Mouse (Mus musculus): ENCODE data around the gene Ptpn20.

The Ptpn20 gene

DNA sequence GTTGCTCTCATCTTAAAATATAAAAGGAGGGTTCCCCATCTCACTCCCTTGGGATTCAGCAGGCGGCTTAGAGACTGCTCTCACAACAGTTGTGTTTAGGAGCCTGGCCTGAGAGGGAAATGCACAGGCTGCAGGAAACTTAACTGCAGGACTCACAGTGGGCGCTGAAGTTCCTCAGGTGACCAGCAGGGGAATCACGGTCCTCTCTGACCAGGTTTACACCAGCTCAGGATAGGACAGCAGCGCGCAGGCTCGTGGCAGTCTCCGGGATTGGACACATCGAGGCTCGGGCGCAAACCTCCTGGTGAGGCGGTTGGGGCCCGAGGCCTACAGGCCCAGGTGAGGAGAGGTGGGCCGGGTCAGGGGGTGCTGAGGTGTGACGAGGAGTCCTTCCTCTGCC is at the start of gene Ptpn20:
TSS of gene Ptpn20 (plus strand) at position 257 of the 400 bp plus-strand sequence.
- DNase-seq (ENCODE audit: low spot score in 2 of 2), result no peak

DNA sequence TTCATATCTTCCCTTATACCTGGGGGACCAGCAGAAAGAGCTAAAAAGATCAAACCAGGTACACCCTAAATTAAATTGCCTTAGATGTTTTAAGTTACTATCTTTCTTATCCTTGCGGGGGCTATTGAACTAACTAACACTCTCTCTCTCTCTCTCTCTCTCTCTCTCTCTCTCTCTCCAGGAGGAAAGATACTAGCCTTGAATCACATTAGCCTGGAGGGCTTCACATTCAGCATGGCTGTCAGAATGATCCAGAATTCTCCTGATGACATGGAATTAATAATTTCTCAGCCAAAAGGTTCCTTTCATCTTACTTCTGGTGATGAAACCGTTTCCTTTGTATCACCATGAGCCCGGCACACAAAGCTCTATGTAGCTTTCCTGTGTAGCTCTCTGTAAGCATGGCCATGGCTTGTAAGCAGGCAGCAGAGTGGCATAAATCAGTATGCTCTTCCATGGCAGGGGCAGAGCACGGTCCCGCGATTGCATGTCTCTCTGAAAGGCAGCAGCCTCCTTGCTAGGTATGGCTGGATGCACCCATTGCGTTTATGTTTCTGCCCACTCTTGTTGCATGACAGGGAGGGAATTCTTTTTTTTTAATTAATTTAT is 49.3 kb upstream of the Ptpn20 start:
- no peak for DNase-seq (ENCODE audit: low spot score in 2 of 2)

DNA sequence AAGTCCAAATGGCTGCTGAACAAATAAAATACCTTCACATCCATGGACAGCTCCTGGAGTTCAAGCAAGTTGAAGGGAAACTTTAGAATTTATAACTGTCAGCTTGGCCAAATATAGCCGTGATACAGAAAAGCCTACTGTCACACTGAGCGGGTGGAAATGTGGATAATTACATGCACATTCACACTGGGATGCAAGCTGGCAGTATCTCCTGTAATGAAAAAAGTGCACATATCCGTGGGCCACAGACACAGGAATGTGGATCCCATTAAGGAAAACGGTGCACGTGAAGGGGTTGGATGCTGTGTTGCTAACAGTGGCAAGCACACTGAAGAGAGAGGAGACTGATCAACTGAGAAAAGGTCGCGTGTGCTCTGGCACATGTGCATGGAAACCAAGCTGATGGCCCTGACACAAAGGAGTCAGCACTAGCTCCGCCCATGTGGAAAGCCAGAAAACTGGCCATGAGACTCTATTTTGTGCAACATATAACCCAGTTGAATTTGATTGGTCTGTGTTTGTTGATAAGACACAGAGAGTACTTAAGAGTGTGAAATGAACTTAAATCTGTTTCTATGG is 43.4 kb upstream of the Ptpn20 start:
- DNase-seq (ENCODE audit: low spot score in 2 of 2), result peak in 1 of 2 experiments; percentile 49

DNA sequence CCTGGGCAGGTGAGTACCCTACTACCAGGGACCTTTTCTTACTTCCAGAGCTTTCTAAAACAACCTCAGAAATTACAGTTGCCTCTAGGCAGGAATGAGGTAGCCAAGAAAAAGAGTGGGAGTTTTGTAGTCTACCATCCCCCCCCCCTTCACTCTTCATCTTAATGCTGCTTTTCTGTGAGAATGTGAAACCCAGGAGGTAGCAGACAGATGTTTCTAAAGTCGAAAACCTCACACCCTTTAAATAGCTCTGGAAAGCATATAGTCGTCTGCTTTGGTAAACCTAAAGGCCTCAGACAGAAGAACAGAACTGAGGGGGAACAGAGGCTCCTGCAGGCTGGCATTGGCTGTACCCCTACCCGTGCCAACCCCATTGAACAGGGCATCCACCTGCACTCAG is 40.4 kb upstream of the Ptpn20 start:
- DNase-seq (ENCODE audit: low spot score in 2 of 2), result no peak

DNA sequence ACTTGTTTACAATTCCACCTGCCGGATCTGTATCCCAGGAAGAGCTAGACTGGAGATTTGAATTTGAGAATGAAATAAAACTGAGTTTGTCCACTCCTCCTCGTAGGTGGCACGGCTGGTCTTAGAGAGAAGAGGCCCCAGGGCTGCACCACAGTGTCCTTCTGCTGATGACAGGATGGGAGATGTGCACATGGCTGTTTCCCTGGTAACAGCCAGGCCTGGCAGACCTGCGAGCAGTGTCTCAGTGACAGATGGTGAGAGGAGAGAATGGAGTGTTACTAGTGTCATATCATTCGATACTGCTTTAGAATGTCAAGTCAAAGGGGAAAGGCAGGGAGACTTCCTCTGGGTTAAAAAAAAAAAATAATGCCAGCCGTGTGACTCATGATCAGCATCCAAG is 39.2 kb upstream of the Ptpn20 start:
- DNase-seq (ENCODE audit: low spot score in 2 of 2), result no peak

DNA sequence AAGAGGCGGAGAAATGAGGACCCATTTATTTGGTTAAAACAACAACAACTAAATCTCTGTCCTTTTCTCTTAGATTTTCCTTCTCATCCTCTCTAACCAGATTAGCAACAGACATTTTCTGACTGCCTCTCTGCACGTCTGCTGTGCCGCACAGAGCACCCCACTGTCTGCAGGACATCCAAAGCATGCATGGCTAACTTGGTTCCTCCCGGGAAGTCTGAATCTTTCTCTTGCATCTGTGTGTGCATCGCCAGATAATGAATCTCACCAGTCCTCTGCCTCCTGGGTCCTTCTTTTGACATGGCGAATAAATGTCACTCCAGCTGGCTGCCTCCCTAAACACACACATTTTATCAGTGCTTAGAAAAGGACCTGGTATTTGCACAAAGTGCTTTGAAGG is 18.3 kb upstream of the Ptpn20 start:
- DNase-seq (ENCODE audit: low spot score in 2 of 2), result no peak

DNA sequence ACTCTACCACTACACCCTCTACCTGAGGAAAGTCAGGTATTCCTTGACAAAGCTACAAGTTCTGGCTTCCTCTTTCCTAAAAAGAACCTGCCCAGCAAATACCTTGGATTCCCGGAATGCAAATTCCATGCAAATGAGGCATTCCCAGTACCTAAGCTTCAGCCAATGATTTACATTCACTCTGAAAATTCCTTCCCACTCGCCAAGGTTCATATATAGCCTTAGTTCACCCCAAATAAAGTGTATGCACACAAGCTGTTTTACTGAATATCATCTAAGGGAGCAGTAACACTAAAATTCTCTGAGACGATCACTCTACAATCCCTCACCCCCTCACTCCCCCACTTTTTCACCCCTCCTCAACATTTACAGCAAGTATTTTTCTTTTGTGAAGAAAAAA is 15.4 kb upstream of the Ptpn20 start:
- no peak for DNase-seq (ENCODE audit: low spot score in 2 of 2)

DNA sequence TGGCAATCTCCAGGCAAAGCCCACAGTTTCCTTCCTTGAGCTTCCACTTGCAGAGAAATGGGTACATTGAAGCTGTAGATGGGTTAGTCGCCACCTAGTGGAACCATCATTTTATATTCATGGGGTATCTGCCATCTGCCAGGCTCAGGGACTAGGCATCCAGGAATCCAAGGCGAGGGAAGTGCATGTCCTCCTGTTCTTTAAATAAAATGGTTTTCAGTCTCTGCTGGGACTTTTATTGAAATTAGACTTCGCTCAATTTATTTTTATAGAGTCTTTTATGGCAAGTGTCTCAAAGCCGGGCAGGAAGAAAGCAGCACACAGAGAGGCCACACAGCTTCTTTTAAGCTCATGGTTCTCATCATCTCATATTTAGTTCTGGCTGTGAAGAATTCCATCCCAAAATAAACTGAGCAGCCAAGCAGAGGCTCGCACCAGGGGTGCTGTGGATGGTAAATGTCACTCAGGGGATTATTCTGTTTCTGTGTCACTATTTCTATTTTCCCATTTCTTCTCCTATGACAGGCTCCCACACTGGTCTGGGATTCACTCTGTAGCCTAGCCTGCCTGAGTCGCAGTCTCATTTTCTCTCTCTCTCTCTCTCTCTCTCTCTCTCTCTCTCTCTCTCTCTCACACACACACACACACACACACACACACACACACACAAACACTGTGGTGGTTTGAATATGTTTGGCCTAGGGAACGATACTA is 9.1 kb upstream of the Ptpn20 start:
- peak in 1 of 2 experiments; percentile 47 for DNase-seq (ENCODE audit: low spot score in 2 of 2)

DNA sequence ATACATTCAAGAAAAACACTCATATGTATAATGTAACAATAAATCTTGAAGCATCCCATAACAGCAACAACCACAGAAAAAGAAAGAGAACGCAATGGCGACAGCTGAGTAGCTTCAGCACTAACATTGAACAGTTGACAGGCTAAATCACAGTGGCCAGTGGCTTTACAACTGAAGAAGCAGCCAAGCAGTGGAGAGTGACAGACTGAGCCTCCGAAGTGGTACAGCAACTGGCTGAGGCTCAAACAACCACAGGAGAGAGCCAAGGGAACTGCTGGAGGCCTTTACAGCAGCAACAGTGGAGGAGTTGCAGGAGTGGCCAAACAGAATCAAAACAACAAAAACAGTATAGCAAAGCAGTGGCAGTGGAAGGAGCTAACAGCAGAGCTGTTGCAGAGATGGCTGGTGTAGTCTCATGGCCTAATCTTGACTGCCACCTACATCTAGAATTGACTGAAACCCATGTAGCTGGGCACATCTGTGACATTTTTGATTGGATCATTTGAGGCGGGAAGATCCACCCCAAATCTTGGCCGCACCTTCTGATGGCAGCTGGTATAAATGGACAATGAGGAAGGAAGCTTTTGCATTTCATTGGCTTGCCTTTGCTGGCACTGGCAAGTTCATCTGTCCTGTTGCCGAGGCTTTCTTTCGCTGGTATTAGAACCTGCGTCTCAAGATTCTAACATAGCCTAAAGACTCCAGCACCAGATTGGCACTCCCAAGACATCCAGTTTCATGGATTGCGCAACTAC is 9.5 kb downstream of the Ptpn20 start:
- DNase-seq (ENCODE audit: low spot score in 2 of 2), result no peak

DNA sequence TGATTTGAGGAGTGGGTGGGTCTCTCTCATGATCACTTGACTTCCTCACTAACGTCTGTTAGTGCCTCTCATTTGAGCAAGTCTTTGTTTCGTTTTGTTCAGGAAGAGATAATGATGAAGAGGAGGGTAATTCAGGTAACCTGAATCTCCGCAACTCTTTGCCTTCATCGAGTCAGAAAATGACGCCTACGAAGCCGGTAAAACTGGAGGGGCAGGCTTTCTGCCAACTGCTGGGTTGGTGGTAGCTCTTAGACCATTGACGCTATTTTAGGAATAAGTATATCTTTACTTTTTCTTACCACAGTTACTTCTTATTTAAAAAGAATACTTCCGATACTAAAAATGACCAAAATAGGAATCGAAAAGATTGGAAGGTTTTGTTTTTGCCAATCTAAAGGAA is 18.4 kb downstream of the Ptpn20 start:
- no peak for DNase-seq (ENCODE audit: low spot score in 2 of 2)

DNA sequence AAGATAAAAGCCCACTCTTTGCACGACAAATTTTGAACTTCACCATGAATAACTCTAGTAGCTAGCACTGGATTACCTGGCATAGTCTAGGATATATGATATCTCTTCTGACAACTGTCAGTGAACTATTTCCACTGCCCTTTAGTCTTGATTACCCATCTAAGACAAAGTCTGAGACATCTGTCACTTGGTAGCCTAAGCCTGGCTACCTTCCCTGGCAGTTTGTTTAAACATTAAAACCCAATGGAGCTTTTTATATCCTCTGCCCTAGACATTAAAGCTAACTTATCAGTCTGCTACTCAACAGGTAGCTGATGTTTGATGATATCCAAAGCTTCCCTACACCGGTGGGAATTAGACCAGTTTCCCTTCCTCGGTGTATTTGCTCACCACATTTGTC is 36.0 kb downstream of the Ptpn20 start:
- no peak for DNase-seq (ENCODE audit: low spot score in 2 of 2)

DNA sequence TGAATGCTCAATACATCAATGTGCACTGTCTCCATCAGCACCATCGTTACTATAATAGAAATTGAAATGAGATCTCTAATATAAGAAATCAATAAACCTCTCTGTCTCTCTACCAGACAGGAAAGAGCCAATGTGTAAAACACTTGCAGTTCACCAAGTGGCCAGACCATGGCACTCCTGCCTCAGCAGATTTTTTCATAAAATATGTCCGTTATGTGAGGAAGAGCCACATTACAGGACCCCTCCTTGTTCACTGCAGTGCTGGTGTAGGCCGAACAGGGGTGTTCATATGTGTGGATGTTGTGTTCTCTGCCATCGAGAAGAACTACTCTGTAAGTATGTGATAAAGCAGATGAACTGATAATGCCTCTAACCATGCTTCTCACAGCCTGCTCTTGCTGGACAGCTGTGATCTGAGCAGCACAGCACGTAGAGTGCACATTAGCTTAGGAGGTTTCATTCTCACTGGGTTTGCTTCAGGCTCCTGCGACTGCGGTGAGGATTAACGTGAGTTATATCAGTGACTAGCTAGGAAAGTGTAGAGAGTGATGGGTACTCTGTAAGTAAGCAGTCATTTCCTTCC is 43.9 kb downstream of the Ptpn20 start:
- peak in 1 of 2 experiments; percentile 37 for DNase-seq (ENCODE audit: low spot score in 2 of 2)

DNA sequence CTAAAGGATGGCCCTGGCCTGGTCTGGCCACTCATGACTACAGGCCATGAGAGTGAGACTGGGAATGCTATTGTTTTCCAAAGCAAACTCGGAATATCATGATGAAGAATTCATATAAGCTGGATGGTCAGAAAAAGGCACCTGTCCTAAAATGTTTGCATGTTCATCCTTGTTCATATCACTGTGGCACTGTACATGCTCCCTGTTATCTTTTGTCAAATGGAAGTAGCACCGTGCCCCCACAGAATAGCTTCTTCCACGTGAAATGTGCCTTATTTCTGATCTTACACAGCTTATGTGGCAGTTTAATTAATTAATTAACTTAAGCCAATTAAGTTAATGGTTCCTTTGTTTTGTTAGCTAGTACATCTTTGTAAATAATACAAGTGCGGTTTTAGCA is 45.3 kb downstream of the Ptpn20 start:
- DNase-seq (ENCODE audit: low spot score in 2 of 2), result no peak

DNA sequence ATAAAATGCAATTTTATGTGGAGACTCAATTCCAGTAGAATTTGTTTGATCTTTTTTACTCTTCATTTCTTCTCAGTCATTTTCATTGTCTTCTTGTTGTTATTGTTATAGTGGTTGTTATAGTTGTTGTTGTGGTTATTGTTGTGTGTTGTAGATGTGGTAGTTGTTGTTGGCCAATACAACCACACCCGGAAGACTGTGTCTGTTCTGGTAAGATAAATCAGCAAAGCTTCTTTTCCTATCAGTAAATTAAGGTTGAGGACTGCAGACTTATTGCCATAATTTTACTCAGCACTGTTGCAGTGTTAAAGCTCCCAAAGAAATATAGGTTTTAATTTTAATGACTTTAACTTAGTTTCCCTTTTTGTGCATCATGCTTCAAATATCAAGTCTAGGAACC is 45.8 kb downstream of the Ptpn20 start:
- DNase-seq (ENCODE audit: low spot score in 2 of 2), result no peak

DNA sequence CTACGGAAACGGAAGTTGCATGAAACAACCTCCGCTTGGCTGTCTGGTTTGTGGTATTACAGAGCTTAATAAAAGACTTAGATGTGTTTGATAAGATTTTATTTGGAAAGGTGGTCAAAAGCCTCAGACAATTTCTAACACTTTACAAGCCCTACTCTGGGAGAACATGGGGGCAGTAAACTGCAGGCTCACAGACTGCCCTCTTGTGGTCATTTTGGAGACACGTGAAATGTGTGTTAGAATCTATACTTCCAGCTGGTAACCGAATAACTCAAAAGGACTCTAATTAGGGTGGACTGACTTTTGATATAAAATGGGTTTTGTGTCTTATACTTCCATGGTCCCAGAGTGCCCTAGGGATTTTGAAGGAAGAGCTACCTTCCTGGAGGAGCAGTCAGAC is 50.4 kb downstream of the Ptpn20 start:
- DNase-seq (ENCODE audit: low spot score in 2 of 2), result peak in 1 of 2 experiments; percentile 15

DNA sequence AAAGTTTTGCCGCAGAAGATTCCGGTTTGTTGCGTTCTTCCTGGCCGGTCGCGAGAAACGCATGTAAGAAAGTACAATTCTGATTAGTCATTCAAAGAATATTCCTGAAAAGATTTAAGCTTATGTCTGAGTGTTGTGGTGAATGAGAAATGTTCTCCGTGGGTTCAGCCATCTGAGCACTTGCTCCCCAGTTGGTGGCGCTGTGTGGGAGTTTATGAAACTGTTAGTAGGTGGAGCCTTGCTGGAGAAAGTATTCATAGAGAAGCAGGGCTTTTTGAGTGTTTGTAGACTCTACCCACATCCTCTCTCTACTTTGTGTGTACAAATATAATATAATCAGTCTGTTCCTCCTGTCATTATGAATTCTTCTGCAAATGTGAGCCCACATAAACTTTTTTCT is 61.7 kb downstream of the Ptpn20 start:
- DNase-seq (ENCODE audit: low spot score in 2 of 2), result peak in 1 of 2 experiments; percentile 20

DNA sequence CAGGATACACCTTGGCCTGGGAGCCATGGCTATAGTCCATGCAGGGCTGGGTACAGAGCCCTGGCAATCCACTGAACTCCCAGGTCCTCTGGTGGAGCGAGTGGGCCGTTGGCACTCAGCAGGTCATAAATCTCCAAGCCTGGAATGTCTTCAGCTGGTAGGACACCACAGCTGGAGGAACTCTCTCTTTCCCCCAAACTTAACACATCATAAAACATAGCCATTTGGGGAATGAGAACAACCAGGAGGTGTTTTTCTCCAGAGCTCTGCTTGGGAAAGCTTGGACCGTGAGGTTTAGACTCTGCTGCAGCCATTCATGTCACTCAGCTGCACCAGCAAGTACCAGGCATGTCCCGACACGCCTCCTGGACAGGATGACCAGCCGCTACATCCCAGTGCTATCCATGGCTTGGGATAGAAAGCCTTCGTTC is 68.5 kb downstream of the Ptpn20 start:
- no peak for DNase-seq (ENCODE audit: low spot score in 2 of 2)

DNA sequence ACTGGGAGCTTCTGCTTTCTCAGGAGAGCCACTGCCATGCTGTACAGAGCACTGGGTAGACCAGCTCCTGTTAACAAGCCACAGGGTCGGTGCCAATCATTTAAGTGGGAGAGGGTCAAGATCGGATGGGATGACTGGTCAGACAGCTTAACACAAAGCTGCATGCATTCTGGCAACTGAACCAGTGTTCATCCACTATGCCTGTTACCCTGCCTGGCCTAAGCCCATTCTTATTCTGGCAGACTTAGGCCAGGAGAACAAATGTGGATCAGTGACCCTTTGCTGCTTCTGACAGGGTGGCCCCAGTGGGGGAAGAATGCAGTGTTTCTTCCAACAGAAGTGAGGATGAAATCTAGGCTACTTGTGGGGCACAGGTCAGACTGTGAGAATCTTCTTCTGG is 69.3 kb downstream of the Ptpn20 start:
- no peak for DNase-seq (ENCODE audit: low spot score in 2 of 2)

DNA sequence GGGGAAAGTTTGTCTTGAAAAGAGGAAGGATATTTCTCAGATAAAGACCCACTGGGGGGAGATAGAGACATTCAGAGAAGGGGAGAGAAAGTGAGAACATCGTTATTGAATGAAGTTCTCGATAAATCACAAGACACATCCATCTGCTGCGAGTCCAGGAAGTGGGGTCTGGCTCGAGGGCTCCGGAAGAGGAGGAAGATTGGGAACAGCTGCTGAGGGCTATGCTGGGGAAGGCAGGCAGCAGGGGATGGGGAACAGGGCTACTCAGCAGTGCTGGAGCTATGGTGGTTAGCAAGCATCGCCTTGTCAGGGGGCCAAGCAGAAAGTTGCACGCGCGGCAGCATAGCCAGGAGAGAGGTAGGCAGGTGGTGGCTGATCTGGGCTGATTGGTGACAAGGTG is 73.1 kb downstream of the Ptpn20 start:
- DNase-seq (ENCODE audit: low spot score in 2 of 2), result no peak

DNA sequence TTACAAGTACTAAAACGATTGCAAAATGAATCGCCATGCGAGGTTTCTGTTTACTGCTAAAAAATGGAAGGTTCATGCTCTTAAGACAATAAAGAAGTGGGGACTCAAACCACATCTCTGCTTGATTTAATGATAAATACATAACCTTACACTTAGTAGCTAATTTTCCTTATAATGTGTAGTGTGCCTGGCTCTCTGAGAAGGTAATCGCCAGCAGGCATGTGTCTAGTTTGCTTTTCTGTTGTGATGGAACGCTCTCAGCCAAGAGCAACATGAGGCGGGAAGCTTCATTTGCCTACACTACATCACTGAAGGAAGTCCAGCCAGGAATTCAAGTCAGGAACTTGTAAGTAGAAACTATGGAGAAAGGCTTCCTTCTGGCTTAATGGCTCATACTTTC is 77.3 kb downstream of the Ptpn20 start:
- no peak for DNase-seq (ENCODE audit: low spot score in 2 of 2)

DNA sequence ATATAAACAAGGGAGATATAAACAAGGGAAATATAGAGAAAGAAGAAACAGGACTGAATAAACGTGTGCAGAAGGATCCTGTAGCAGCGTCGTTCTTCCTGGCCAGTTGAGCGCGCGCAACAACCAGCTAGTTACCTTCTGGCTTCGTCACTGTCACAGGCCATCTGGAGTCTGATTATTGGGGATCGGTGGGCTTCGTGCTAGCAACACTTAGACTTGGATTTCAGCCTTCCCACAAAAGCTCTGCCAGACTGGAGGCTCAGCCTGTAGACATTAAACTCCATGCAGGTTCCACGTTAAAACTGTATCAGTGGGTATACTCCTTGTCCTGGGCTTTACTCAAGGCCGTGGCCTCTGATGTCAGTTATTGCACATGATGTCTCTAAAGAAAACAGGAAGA is 80.9 kb downstream of the Ptpn20 start:
- DNase-seq (ENCODE audit: low spot score in 2 of 2), result no peak
